Mouse (Mus musculus) C2C12 (cell line): ENCODE measurements at regions not wholly inside any gene's neighbourhood (a gene's known extent, or its start where the extent isn't known, plus 50 kb on each side); places are given as distances from the start of the nearest gene placed in this dataset.

Experiments used
- H3K27me3 ChIP-seq: one replicate; pipeline ENCODE4 v1.6.1; 2011; ENCODE audit not compliant: control insufficient read depth, insufficient read depth, insufficient read length
- H3K36me3 ChIP-seq: one replicate; pipeline ENCODE4 v1.6.1; 2011; ENCODE audit not compliant: control insufficient read depth, insufficient read depth
- H3K4me3 ChIP-seq: one replicate; pipeline ENCODE4 v1.5.1; 2011; ENCODE audit warnings: mild to moderate bottlenecking, control low read depth; ENCODE audit not compliant: poor library complexity, insufficient read depth, severe bottlenecking
- H3K79me2 ChIP-seq: one replicate; pipeline ENCODE4 v1.6.1; 2011; ENCODE audit not compliant: control insufficient read depth, insufficient read depth
- H3K79me3 ChIP-seq: one replicate; pipeline ENCODE4 v1.6.1; 2011; ENCODE audit warnings: low read depth, control low read depth
- H3ac ChIP-seq: one replicate; pipeline ENCODE3; 2011; ENCODE audit warnings: low read depth; ENCODE audit not compliant: control insufficient read depth, insufficient read length
- CEBPB ChIP-seq: IDR thresholded peaks from one replicate; pipeline ENCODE4 v1.6.1; 2011; ENCODE audit warnings: low read depth, mild to moderate bottlenecking, control low read depth, moderate library complexity
- CTCF ChIP-seq: IDR thresholded peaks from one replicate; pipeline ENCODE4 v1.5.1; 2011; ENCODE audit not compliant: control insufficient read depth, insufficient read depth, insufficient read length
- FOSL1 ChIP-seq: IDR thresholded peaks from one replicate; pipeline ENCODE4 v1.8.0; 2011; ENCODE audit warnings: mild to moderate bottlenecking, low read length; ENCODE audit not compliant: poor library complexity, insufficient read depth, severe bottlenecking
- MAX ChIP-seq: IDR thresholded peaks from one replicate; pipeline ENCODE4 v1.6.1; 2011; ENCODE audit warnings: mild to moderate bottlenecking, control low read depth
- MYOD1 ChIP-seq: IDR thresholded peaks from one replicate; pipeline ENCODE4 v1.6.1; 2011; ENCODE audit warnings: low read depth; ENCODE audit not compliant: control insufficient read depth, insufficient read length
- MYOG ChIP-seq: IDR thresholded peaks from one replicate; pipeline ENCODE4 v1.6.1; 2011; ENCODE audit not compliant: control insufficient read depth, insufficient read length; ENCODE audit errors: extremely low read depth
- USF1 ChIP-seq: IDR thresholded peaks from one replicate; pipeline ENCODE4 v1.6.1; 2011; ENCODE audit warnings: low read depth, mild to moderate bottlenecking, control low read depth, moderate library complexity

GRCm38 (mm10) chr10:91504891-91505290 is 323.8 kb upstream of the Tmpo start:
- H3K79me3 ChIP-seq: no peaks in the 10 kb centered on the region
- H3K4me3 ChIP-seq: no peak overlapping the region
- no peak overlapping the region for H3ac ChIP-seq
- H3K27me3 ChIP-seq: no peaks in the 10 kb centered on the region
- TF ChIP-seq MYOG: no peak
- no peak for TF ChIP-seq CEBPB
- TF ChIP-seq CTCF: no peak
- TF ChIP-seq USF1: no peak
- TF ChIP-seq MAX: no peak
- no peak for TF ChIP-seq MYOD1
- TF ChIP-seq FOSL1: no peak
- H3K79me2 ChIP-seq: no peaks in the 10 kb centered on the region
- no peaks in the 10 kb centered on the region for H3K36me3 ChIP-seq

DNA sequence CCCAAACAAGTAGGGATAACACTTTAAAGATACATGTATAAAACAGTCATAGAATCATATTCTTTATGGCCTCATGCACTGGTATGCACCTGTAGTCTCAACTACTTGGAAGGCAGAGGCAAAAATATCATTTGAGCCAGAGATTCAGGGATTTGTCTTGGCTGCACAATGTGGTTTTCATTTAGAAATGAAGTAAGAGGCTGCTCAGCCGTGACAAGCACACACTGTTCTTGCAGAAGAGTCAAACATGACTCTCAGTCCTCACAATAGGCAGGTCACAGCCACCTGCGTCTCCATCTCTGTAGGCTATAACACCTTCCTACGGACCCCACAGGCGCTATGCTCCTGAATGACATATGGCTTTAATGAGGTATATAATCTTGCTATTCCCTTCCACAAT is 317.4 kb upstream of the Tmpo start:
- H3K27me3 ChIP-seq: no peaks in the 10 kb centered on the region
- no peak overlapping the region for H3ac ChIP-seq
- no peaks in the 10 kb centered on the region for H3K79me2 ChIP-seq
- H3K79me3 ChIP-seq: no peaks in the 10 kb centered on the region
- H3K36me3 ChIP-seq: no peaks in the 10 kb centered on the region
- no peak overlapping the region for H3K4me3 ChIP-seq
- TF ChIP-seq USF1: no peak

DNA sequence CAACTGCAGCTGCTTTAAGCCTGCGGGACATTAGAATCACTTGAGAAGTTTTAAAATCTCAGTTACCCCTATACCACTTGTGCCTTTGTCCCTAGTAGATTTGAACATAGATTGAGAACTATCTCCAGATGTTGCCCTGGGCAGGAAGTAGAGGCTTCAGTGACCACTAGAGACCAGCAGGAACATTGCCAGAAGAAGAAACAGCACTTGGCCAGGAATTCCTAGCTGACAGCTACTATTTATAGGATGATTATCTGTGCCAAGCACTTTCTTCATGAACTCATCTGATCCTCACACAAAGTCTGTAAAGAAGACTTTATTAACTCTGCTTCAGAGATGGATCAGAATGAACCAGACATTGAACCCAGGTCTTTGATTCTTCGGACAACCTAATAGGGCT is 283.6 kb upstream of the Tmpo start:
- no peaks in the 10 kb centered on the region for H3K27me3 ChIP-seq
- TF ChIP-seq MYOG (no peak), USF1 (no peak), CEBPB (no peak), CTCF (no peak), FOSL1 (no peak), MAX (no peak), MYOD1 (no peak)
- no peak overlapping the region for H3ac ChIP-seq
- H3K79me3 ChIP-seq: no peaks in the 10 kb centered on the region
- no peak overlapping the region for H3K4me3 ChIP-seq
- no peaks in the 10 kb centered on the region for H3K79me2 ChIP-seq
- H3K36me3 ChIP-seq: no peaks in the 10 kb centered on the region

DNA sequence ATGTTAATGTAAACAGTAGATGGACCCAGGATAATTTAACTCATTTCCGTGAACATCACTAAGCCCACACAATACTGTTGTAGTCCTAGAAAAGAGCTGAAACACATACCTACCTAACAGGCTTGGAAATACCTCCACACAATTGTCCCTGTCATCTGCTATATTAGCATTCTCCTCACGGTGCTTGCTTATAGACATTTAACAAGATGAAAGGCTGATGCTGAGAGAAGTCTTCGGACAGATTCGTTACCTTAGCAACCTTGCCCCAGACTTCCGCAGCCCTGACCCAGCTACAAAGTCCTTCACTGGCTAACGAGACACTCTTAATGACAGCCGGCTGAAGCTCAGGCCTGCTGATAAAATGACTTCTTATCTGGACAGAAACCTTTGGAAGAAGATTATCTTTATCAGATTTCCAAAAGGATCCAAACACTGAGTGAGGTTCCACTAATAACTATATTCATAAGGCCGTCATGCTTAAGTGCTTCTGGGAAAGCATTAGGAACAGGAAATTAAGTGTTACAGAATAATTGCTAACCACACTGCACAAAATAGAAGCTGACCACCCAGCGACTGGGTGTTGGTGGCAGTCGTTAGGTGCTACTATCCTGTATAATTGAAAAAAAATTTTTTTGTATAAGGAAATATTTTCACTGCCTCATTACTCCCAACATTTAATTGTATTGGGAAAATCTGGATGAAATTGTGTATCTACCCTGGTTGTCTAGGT is 267.0 kb upstream of the Tmpo start:
- no peaks in the 10 kb centered on the region for H3K36me3 ChIP-seq
- TF ChIP-seq FOSL1 (no peak), MYOD1 (no peak), USF1 (no peak), MYOG (no peak), CEBPB (no peak), CTCF (no peak)
- H3K79me3 ChIP-seq: no peaks in the 10 kb centered on the region
- no peaks in the 10 kb centered on the region for H3K79me2 ChIP-seq
- no peak overlapping the region for H3ac ChIP-seq
- no peaks in the 10 kb centered on the region for H3K27me3 ChIP-seq
- no peak overlapping the region for H3K4me3 ChIP-seq

DNA sequence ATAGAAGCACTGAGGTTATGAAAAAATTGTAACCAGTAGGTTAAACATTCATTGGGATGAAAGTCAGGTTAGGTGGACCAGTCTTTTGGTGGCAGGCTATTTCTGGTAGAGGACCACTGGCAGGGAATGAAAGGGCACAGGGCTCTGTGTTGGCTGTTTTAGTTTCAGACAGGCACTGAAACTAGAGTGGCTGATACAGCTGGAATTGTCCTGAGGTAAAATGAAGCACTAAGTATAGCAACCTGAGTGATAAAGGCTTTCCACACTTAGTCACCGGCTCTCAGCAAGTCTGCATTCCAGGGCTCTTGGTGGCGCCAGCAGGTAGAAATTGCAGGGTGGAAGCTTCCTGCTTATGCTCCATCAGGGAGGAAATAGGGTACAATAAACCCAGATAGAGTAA is 262.2 kb upstream of the Tmpo start:
- TF ChIP-seq MYOG (no peak), MAX (no peak), CEBPB (no peak), FOSL1 (no peak), USF1 (no peak), CTCF (no peak), MYOD1 (no peak)
- no peaks in the 10 kb centered on the region for H3K79me2 ChIP-seq

GRCm38 (mm10) chr10:91440051-91440450 is 258.9 kb upstream of the Tmpo start:
- no peaks in the 10 kb centered on the region for H3K36me3 ChIP-seq
- H3K79me3 ChIP-seq: no peaks in the 10 kb centered on the region
- no peaks in the 10 kb centered on the region for H3K27me3 ChIP-seq
- no peaks in the 10 kb centered on the region for H3K79me2 ChIP-seq
- H3K4me3 ChIP-seq: no peak overlapping the region
- H3ac ChIP-seq: no peak overlapping the region
- TF ChIP-seq MYOD1: no peak
- no peak for TF ChIP-seq MYOG
- TF ChIP-seq MAX: no peak
- TF ChIP-seq CEBPB: no peak
- no peak for TF ChIP-seq FOSL1
- TF ChIP-seq USF1: no peak
- TF ChIP-seq CTCF: no peak

More for the DNA sequence above, 262.2 kb upstream of the Tmpo start:
- Histone ChIP-seq H3ac (no peak overlapping the region), H3K36me3 (no peaks in the 10 kb centered on the region), H3K79me3 (no peaks in the 10 kb centered on the region), H3K4me3 (no peak overlapping the region), H3K27me3 (no peaks in the 10 kb centered on the region)
